Mouse (Mus musculus): ENCODE results near the gene Zfr. TPM values are rescaled to one million over a fixed set of nuclear protein-coding genes. Genes with fewer than 3 reads are reported as not detected.

Zfr gene
- polyA plus RNA-seq, 1 experiment from 2014 or later, result 38.1 TPM

DNA sequence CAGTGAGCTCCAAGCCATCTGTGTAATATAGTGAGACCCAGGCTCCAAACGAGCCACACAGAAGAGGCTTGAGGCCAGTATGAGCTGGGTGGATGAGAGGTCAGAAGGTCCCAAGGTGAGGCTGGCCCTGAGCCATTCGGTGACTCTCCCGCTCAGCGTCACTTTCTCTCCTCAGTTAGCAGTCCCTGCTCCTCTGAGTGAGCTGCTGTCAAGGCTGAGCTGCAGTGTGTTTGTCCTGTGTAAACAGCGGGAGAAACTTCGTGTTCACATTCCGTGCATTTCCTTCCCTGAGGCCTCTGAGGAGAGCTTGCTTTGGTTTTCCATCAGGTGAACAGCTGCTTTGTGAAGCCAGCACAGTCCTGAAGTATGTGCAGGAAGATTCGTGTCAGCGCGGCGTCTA lies 114.8 kb downstream of the Zfr start:
- Histone ChIP-seq H3K27me3 (ENCODE audit: control insufficient read depth, insufficient read depth, low read depth, low read length) (no peaks in the 10 kb centered on the region), H3K4me1 (ENCODE audit: control insufficient read depth, low read depth, low read length) (peaks cover 28% of the 10 kb centered on the region), H3K9ac (ENCODE audit: low read depth, low read length) (no peak overlapping the region), H3K36me3 (ENCODE audit: control insufficient read depth, insufficient read depth) (peaks cover 6% of the 10 kb centered on the region; the same call in 1 of the 2 replicates), H3K27ac (ENCODE audit: low read length) (no peak overlapping the region), H3K4me2 (ENCODE audit: low read depth, low read length) (no peak overlapping the region), H3K9me3 (replicated peaks; ENCODE audit: control insufficient read depth, low read length) (no peaks in the 10 kb centered on the region), H3K4me3 (ENCODE audit: low read depth, low read length) (no peak overlapping the region)
- WGBS (ENCODE audit: insufficient replicate concordance), result 69% methylated on average over 11 of the region's 11 CpGs
- ATAC-seq (ENCODE audit: low read depth), result peak; percentile 68

GRCm38 (mm10) chr15:12233021-12233420 lies 115.4 kb downstream of the Zfr start:
- H3K9ac ChIP-seq (ENCODE audit: low read depth, low read length), result no peak overlapping the region
- 80% methylated on average over 4 of the region's 4 CpGs for WGBS (ENCODE audit: insufficient replicate concordance)
- H3K9me3 ChIP-seq (replicated peaks; ENCODE audit: control insufficient read depth, low read length), result no peaks in the 10 kb centered on the region
- H3K4me1 ChIP-seq (ENCODE audit: control insufficient read depth, low read depth, low read length), result peaks cover 26% of the 10 kb centered on the region
- no peak overlapping the region for H3K4me2 ChIP-seq (ENCODE audit: low read depth, low read length)
- peaks cover 8% of the 10 kb centered on the region for H3K36me3 ChIP-seq (ENCODE audit: control insufficient read depth, insufficient read depth)
- H3K27ac ChIP-seq (ENCODE audit: low read length), result no peak overlapping the region
- no peaks in the 10 kb centered on the region for H3K27me3 ChIP-seq (ENCODE audit: control insufficient read depth, insufficient read depth, low read depth, low read length)
- no peak overlapping the region for H3K4me3 ChIP-seq (ENCODE audit: low read depth, low read length)
- ATAC-seq (ENCODE audit: low read depth), result no peak

MicroRNAs encoded within 50 kb of the gene (microRNA counts, 519-probe panel; counts per million panel counts)
- microRNA mmu-miR-1898, result 2,207 counts per million, percentile 39 among the panel's probes with 10 or more counts

Small RNA genes lying within 50 kb of the gene (microRNA-seq; reads per million reads assigned to microRNA genes)
- not detected for gene Mir1898

Other genes starting within 250 kb of the Zfr start
- gene Npr3, start 210.5 kb upstream of the Zfr start, polyA plus RNA-seq (2015; fragmentation: Nextera tagmentation; extraction: Ambion mirVana), result 1.4 TPM in 2 replicates
- 206 and 246 TPM in 2 replicates for gene Sub1, start 120.8 kb upstream of the Zfr start, polyA plus RNA-seq (2015; fragmentation: Nextera tagmentation; extraction: Ambion mirVana)
- 6.7 and 8.0 TPM in 2 replicates for gene Mtmr12, start 87.2 kb downstream of the Zfr start, polyA plus RNA-seq (2015; fragmentation: Nextera tagmentation; extraction: Ambion mirVana)
- gene Golph3, start 203.6 kb downstream of the Zfr start, polyA plus RNA-seq (2015; fragmentation: Nextera tagmentation; extraction: Ambion mirVana), result 38.1 and 41.1 TPM in 2 replicates
- 1.1 and 1.4 TPM in 2 replicates for gene 1810049J17Rik, start 204.1 kb downstream of the Zfr start, polyA plus RNA-seq (2015; fragmentation: Nextera tagmentation; extraction: Ambion mirVana)

Data from liver, embryonic 16.5 days (tissue).